Mouse (Mus musculus): Measurements from ENCODE around the gene Nostrin. TPM values are rescaled to one million over a fixed set of nuclear protein-coding genes. Genes with fewer than 3 reads are reported as not detected.

The Nostrin gene
- total and polyA plus RNA-seq, 3 experiments = 0.47 TPM; not detected in 2

DNA sequence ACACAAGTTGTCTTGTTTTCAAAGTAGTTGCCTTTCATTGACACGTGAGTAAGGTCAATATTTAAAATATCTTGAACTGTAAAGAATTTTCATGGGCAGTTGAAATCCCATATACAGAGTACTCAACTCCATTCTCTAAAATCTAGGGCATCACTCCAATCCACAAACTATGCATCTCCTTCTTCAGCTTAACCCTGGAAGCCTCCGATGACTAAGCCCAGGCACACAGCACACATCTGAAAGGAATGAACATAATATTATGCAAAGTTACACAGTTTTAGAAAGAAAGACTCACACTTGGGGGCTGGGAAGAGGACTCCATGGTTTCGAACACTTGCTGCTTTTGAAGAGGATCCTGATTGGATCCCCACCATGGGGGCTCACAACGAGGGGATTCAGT is 13.9 kb upstream of the Nostrin start:
- Histone ChIP-seq H3K36me3 (ENCODE audit: control insufficient read depth in 1 of 2, insufficient read depth in 2 of 2, low read length in 2 of 2) (no peaks in the 10 kb centered on the region), H3K27ac (ENCODE audit: control insufficient read depth, low read depth, low read length) (no peak overlapping the region), H3K9ac (ENCODE audit: control insufficient read depth, low read depth, low read length, poor library complexity, severe bottlenecking) (no peak overlapping the region), H3K9me3 (replicated peaks; ENCODE audit: insufficient read depth, low read length) (no peaks in the 10 kb centered on the region), H3K4me1 (ENCODE audit: control insufficient read depth in 1 of 2, insufficient read depth in 2 of 2, low read length in 2 of 2) (no peaks in the 10 kb centered on the region), H3K27me3 (ENCODE audit: control insufficient read depth in 1 of 2, insufficient read depth in 2 of 2, low read length in 2 of 2) (no peaks in the 10 kb centered on the region; a peak in 1 of 4 replicates), H3K4me3 (ENCODE audit: control insufficient read depth in 1 of 2, insufficient read depth in 1 of 2, low read depth in 2 of 2, low read length in 2 of 2) (no peak overlapping the region), H3K79me2 (ENCODE audit: control insufficient read depth, insufficient read depth, low read length, poor library complexity) (no peaks in the 10 kb centered on the region)
- TF ChIP-seq JUND (IDR thresholded peaks at IDR 0.05; ENCODE audit: low read depth, low read length) (no peak), POLR2A (IDR thresholded peaks at IDR 0.05; ENCODE audit: control insufficient read depth in 1 of 2, insufficient read depth in 1 of 2, low read depth in 1 of 2, low read length in 2 of 2, poor library complexity in 1 of 2) (no peak)
- no peak for DNase-seq (ENCODE audit: low read depth, low spot score)

DNA sequence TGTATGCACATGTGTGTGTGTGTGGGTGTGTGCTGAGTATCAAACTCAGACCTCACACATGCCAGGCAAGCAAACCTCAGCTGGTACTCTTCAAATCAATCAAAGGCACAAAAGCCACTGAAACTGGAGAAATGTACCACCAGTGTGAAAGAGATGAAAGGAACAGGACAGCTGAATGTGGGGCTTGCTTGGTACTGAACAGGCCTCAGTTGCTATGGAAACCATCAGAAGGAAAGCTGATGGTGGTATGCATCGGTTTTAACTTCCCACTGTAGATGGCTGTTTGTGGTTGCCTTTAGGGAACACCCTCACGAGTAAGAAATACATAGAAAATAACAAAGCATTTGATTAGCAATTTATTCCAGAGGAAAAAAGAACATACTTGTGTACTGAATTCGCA is 10.2 kb upstream of the Nostrin start:
- TF ChIP-seq USF2 (IDR thresholded peaks at IDR 0.05; ENCODE audit: borderline replicate concordance in 1 of 2, insufficient read depth in 1 of 2, low read depth in 1 of 2, low read length in 2 of 2) (no peak), RAD21 (IDR thresholded peaks at IDR 0.05; ENCODE audit: low read depth, low read length) (no peak), MYB (IDR thresholded peaks at IDR 0.05; ENCODE audit: low read depth, low read length) (no peak), TBP (IDR thresholded peaks at IDR 0.05; ENCODE audit: low read depth, low read length) (no peak), ZC3H11A (IDR thresholded peaks at IDR 0.05; ENCODE audit: low read depth, low read length) (no peak), E2F4 (IDR thresholded peaks at IDR 0.05; ENCODE audit: borderline replicate concordance, low read depth, low read length) (no peak), MAZ (IDR thresholded peaks at IDR 0.05; ENCODE audit: low read depth, low read length) (no peak), ZMIZ1 (IDR thresholded peaks at IDR 0.05; ENCODE audit: low read depth, low read length) (no peak), MEF2A (IDR thresholded peaks at IDR 0.05; ENCODE audit: extremely low read depth, insufficient replicate concordance, low read depth, low read length, poor library complexity, severe bottlenecking) (no peak), NRF1 (IDR thresholded peaks at IDR 0.05; ENCODE audit: insufficient read depth, low read depth, low read length, poor library complexity, severe bottlenecking) (no peak), TCF12 (IDR thresholded peaks at IDR 0.05; ENCODE audit: low read depth, low read length) (no peak)
- H3K27ac ChIP-seq (ENCODE audit: control insufficient read depth, low read depth, low read length) = no peak overlapping the region

DNA sequence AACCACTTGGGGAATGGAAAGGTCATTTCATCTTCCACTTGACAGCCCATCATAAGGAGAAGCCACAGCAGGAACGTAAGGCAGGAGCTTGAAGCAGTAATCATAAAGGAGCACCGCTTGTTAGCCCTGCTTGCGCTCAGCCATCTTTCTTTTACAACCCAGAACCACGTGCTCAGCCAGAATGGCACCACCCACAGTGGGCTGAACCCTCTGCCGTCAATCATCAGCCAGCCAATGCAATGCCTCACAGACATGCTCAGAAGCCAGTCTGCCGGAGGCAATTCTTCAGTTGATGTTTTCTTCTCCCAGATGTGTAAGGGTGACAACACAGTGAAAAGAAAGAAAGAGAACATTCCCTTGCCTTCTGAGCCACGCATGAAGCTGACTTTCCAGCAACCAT is 7.3 kb upstream of the Nostrin start:
- Histone ChIP-seq H3K4me3 (ENCODE audit: control insufficient read depth in 1 of 2, insufficient read depth in 1 of 2, low read depth in 2 of 2, low read length in 2 of 2) (no peak overlapping the region), H3K36me3 (ENCODE audit: control insufficient read depth in 1 of 2, insufficient read depth in 2 of 2, low read length in 2 of 2) (no peaks in the 10 kb centered on the region), H3K27me3 (ENCODE audit: control insufficient read depth in 1 of 2, insufficient read depth in 2 of 2, low read length in 2 of 2) (no peaks in the 10 kb centered on the region; a peak in 1 of 4 replicates), H3K27ac (ENCODE audit: control insufficient read depth, low read depth, low read length) (no peak overlapping the region), H3K79me2 (ENCODE audit: control insufficient read depth, insufficient read depth, low read length, poor library complexity) (no peaks in the 10 kb centered on the region), H3K9me3 (replicated peaks; ENCODE audit: insufficient read depth, low read length) (no peaks in the 10 kb centered on the region), H3K9ac (ENCODE audit: control insufficient read depth, low read depth, low read length, poor library complexity, severe bottlenecking) (no peak overlapping the region), H3K4me1 (ENCODE audit: control insufficient read depth in 1 of 2, insufficient read depth in 2 of 2, low read length in 2 of 2) (no peaks in the 10 kb centered on the region)
- DNase-seq (ENCODE audit: low read depth, low spot score) = no peak
- TF ChIP-seq POLR2AphosphoS5 (IDR thresholded peaks at IDR 0.05; ENCODE audit: borderline replicate concordance, low read depth, low read length) = no peak
- no peak for TF ChIP-seq CTCF (IDR thresholded peaks at IDR 0.05 in 2 of 3, conservative IDR thresholded peaks at IDR 0.05 in 1 of 3; ENCODE audit: control insufficient read depth in 1 of 3, insufficient read depth in 1 of 3, low read depth in 2 of 3, low read length in 3 of 3, poor library complexity in 1 of 3, severe bottlenecking in 1 of 3)

More for the DNA sequence above, 10.2 kb upstream of the Nostrin start:
- Histone ChIP-seq H3K79me2 (ENCODE audit: control insufficient read depth, insufficient read depth, low read length, poor library complexity) (no peaks in the 10 kb centered on the region), H3K27me3 (ENCODE audit: control insufficient read depth in 1 of 2, insufficient read depth in 2 of 2, low read length in 2 of 2) (no peaks in the 10 kb centered on the region; a peak in 1 of 4 replicates), H3K36me3 (ENCODE audit: control insufficient read depth in 1 of 2, insufficient read depth in 2 of 2, low read length in 2 of 2) (no peaks in the 10 kb centered on the region), H3K4me3 (ENCODE audit: control insufficient read depth in 1 of 2, insufficient read depth in 1 of 2, low read depth in 2 of 2, low read length in 2 of 2) (no peak overlapping the region), H3K9ac (ENCODE audit: control insufficient read depth, low read depth, low read length, poor library complexity, severe bottlenecking) (no peak overlapping the region), H3K9me3 (replicated peaks; ENCODE audit: insufficient read depth, low read length) (no peaks in the 10 kb centered on the region), H3K4me1 (ENCODE audit: control insufficient read depth in 1 of 2, insufficient read depth in 2 of 2, low read length in 2 of 2) (no peaks in the 10 kb centered on the region)
- DNase-seq (ENCODE audit: low read depth, low spot score) = no peak
